Mouse (Mus musculus) CH12.LX (cell line): ENCODE results near the gene Dalrd3. TPM values are rescaled to one million over a fixed set of nuclear protein-coding genes. Genes with fewer than 3 reads are reported as not detected.

Source experiments
- DNase-seq: peaks from one replicate; pipeline ENCODE4 v3.0.0-alpha.2; 2013; ENCODE audit errors: extremely low read depth
- H3K27ac ChIP-seq: 2 replicates; pipeline ENCODE4 v1.5.1; 2012; ENCODE audit warnings: low read depth, mild to moderate bottlenecking, control low read depth, moderate library complexity; ENCODE audit not compliant: insufficient read depth
- H3K27me3 ChIP-seq: replicated peaks from 2 replicates; pipeline ENCODE3; 2012; ENCODE audit warnings: inconsistent platforms
- H3K36me3 ChIP-seq, 2 experiments: replicated peaks in 1 of 2; 2 replicates each; pipeline versions ENCODE3 to v1.6.1; 2012; ENCODE audit warnings: inconsistent platforms in 1 of 2, low read length in 1 of 2, mild to moderate bottlenecking in 1 of 2, mixed read lengths in 1 of 2, moderate library complexity in 1 of 2; ENCODE audit not compliant: control insufficient read depth in 1 of 2, insufficient read depth in 1 of 2
- H3K4me1 ChIP-seq, 2 experiments: 2 replicates each; pipeline ENCODE4 v1.6.1; 2012; ENCODE audit warnings: inconsistent platforms in 1 of 2, moderate library complexity in 1 of 2; ENCODE audit not compliant: insufficient read depth in 2 of 2, control insufficient read depth in 1 of 2
- H3K4me2 ChIP-seq: 2 replicates; pipeline ENCODE4 v1.6.1; 2012; ENCODE audit warnings: low read depth, mild to moderate bottlenecking, control low read depth; ENCODE audit not compliant: poor library complexity, insufficient read depth, severe bottlenecking
- H3K4me3 ChIP-seq, 3 experiments: fragments of 150-350 bp in 1 of 3; sonication (generic) in 1 of 3; replicated peaks in 1 of 3; 2 replicates each; pipeline versions ENCODE3 to v1.5.1; 2011 to 2012; ENCODE audit warnings: low read depth in 2 of 3, low read length in 2 of 3, mild to moderate bottlenecking in 2 of 3, moderate library complexity in 2 of 3, control low read depth in 1 of 3, improper control_type of control experiment in 1 of 3, inconsistent platforms in 1 of 3, mixed read lengths in 1 of 3; ENCODE audit not compliant: poor library complexity in 1 of 3
- H3K79me2 ChIP-seq: replicated peaks from 2 replicates; pipeline ENCODE4 v1.6.1; 2012; ENCODE audit warnings: mild to moderate bottlenecking, moderate library complexity; ENCODE audit not compliant: control insufficient read depth, poor library complexity, insufficient read depth, severe bottlenecking; ENCODE audit errors: extremely low read depth
- H3K9ac ChIP-seq: 2 replicates; pipeline ENCODE4 v1.6.1; 2012; ENCODE audit warnings: low read depth, mild to moderate bottlenecking, control low read depth, moderate library complexity; ENCODE audit not compliant: insufficient read depth
- H3K9me3 ChIP-seq: replicated peaks from 2 replicates; pipeline ENCODE3; 2012; ENCODE audit warnings: low read length, inconsistent platforms, mixed read lengths
- BHLHE40 ChIP-seq: IDR thresholded peaks from 2 replicates; pipeline ENCODE4 v1.6.1; 2011; ENCODE audit warnings: mild to moderate bottlenecking, low read depth, low read length, improper control_type of control experiment
- CHD2 ChIP-seq: IDR thresholded peaks from 2 replicates; pipeline ENCODE4 v1.6.1; 2011; ENCODE audit warnings: low read length, improper control_type of control experiment
- E2F4 ChIP-seq: IDR thresholded peaks from 2 replicates; pipeline ENCODE4 v1.6.1; 2011; ENCODE audit warnings: low read depth, low read length, improper control_type of control experiment; ENCODE audit not compliant: insufficient replicate concordance
- EP300 ChIP-seq: IDR thresholded peaks from 2 replicates; pipeline ENCODE4 v1.6.1; 2011; ENCODE audit warnings: low read length, improper control_type of control experiment
- GABPA ChIP-seq: IDR thresholded peaks from 2 replicates; pipeline ENCODE4 v1.6.1; 2012; ENCODE audit warnings: low read depth, low read length, improper control_type of control experiment, inconsistent platforms; ENCODE audit not compliant: insufficient replicate concordance
- KAT2A ChIP-seq: IDR thresholded peaks from 2 replicates; pipeline ENCODE4 v1.6.1; 2012; ENCODE audit warnings: low read length, improper control_type of control experiment, inconsistent platforms; ENCODE audit not compliant: insufficient replicate concordance
- MAX ChIP-seq: IDR thresholded peaks from 2 replicates; pipeline ENCODE4 v1.6.1; 2011; ENCODE audit warnings: low read length, improper control_type of control experiment
- MAZ ChIP-seq: IDR thresholded peaks from 2 replicates; pipeline ENCODE4 v1.6.1; 2012; ENCODE audit warnings: low read depth, mild to moderate bottlenecking, inconsistent platforms, low read length, improper control_type of control experiment, moderate library complexity
- MXI1 ChIP-seq: IDR thresholded peaks from 2 replicates; pipeline ENCODE4 v1.6.1; 2011; ENCODE audit warnings: mild to moderate bottlenecking, low read depth, low read length, improper control_type of control experiment
- MYC ChIP-seq: IDR thresholded peaks from 2 replicates; pipeline ENCODE4 v1.6.1; 2011; ENCODE audit warnings: low read depth, mild to moderate bottlenecking, improper control_type of control experiment, low read length
- NELFE ChIP-seq: IDR thresholded peaks from 2 replicates; pipeline ENCODE4 v1.6.1; 2011; ENCODE audit warnings: low read depth, low read length, improper control_type of control experiment
- NRF1 ChIP-seq: IDR thresholded peaks from 2 replicates; pipeline ENCODE4 v1.6.1; 2014; ENCODE audit warnings: low read depth, mild to moderate bottlenecking, inconsistent platforms, low read length, improper control_type of control experiment, moderate library complexity
- POLR2A ChIP-seq: IDR thresholded peaks from 2 replicates; pipeline ENCODE4 v1.6.1; 2011; ENCODE audit warnings: low read depth, mild to moderate bottlenecking, improper control_type of control experiment, low read length
- RAD21 ChIP-seq: IDR thresholded peaks from 2 replicates; pipeline ENCODE4 v1.6.1; 2011; ENCODE audit warnings: low read depth, mild to moderate bottlenecking, low read length, improper control_type of control experiment, moderate library complexity
- SIN3A ChIP-seq: IDR thresholded peaks from 2 replicates; pipeline ENCODE4 v1.6.1; 2012; ENCODE audit warnings: low read length, improper control_type of control experiment, inconsistent platforms
- TCF12 ChIP-seq: IDR thresholded peaks from 2 replicates; pipeline ENCODE4 v1.6.1; 2014; ENCODE audit warnings: low read depth, mild to moderate bottlenecking, inconsistent platforms, low read length, improper control_type of control experiment
- ZMIZ1 ChIP-seq: IDR thresholded peaks from 2 replicates; pipeline ENCODE4 v1.6.1; 2012; ENCODE audit warnings: low read depth, mild to moderate bottlenecking, inconsistent platforms, low read length, improper control_type of control experiment
- ZNF384 ChIP-seq: IDR thresholded peaks from 2 replicates; pipeline ENCODE4 v1.6.1; 2012; ENCODE audit warnings: low read depth, low read length, improper control_type of control experiment, inconsistent platforms
- dilution Hi-C: fragments of 300-500 bp; cut with MboI; formaldehyde crosslinking; loops from 2 replicates; pipeline ENCODE4 v1.14.3; 2020; ENCODE audit warnings: low sequenced_read_pairs; ENCODE audit not compliant: extremely low pct_unique_long_range_greater_than_20kb, extremely low pct_ligation_motif_present
- in situ Hi-C: fragments of 300-500 bp; cut with MboI; formaldehyde crosslinking; loops from 3 replicates; pipeline ENCODE4 v1.14.3; 2019; ENCODE audit warnings: low sequenced_read_pairs, low pct_ligation_motif_present, low pct_unique_long_range_greater_than_20kb, mixed read lengths
- polyA plus RNA-seq: library from polyadenylated mRNA; unstranded; fragments of >175 nt; gene quantifications from 2 replicates; pipeline ENCODE4 v1.2.1, GENCODE M21; 2012; ENCODE audit warnings: low read depth; ENCODE audit not compliant: insufficient read length
- total RNA-seq, 2 experiments: library from RNA; depleted of rRNA; stranded (reverse); fragments of 300-350 nt in 1 of 2; fragments of >200 nt in 1 of 2; gene quantifications; 2 replicates each; pipeline ENCODE4 v1.2.3; 2012 to 2014

The Dalrd3 gene
- total and polyA plus RNA-seq, 3 experiments: 52.6 to 114 (median 110) TPM

DNA sequence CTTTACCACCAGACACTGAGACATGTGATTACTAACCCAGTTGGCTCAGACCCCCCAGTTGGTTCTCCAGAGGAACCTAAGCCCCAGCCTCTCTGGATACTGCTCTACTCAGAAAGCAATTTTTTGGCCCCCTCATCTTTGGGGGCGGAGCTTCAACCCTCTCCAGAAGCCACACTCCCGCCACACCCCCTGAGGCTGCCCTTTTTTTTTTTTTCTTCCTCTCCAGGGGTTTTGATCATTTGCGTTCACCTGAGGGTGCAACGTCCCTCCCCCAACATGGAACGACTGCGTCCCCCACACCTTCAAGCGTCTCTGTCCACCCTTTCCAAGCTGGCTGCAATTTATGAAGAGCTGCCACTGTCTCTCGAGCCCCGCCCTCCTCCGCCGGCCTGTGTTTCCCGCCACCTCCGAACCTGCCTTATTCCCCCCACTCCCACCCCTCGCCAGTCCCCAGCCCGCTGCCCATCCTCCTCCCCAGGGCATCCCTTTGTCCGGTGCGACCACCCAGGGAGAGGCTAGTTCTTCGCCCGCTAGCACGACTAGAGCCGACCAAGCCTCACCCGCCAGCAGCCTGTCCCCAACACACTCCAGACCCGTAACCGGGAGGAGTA lies 8.4 kb downstream of the Dalrd3 start:
- no peaks in the 10 kb centered on the region for H3K9me3 ChIP-seq
- H3K9ac ChIP-seq: peak overlapping the region; percentile 69
- H3K4me2 ChIP-seq: peak overlapping the region; percentile 17; the same call in 1 of the 2 replicates
- no peaks in the 10 kb centered on the region for H3K27me3 ChIP-seq
- peak; percentile 43 for DNase-seq
- dilution Hi-C loops: no loop called here
- H3K27ac ChIP-seq: 0 out of 2 replicates have a peak overlapping the region, but pooled peaks have one; percentile 16
- peak overlapping the region; percentile 50 to 67 (median 59) for H3K4me3 ChIP-seq
- in situ Hi-C loops: no loop called here
- peaks cover 40 to 94% of the 10 kb centered on the region in 2 experiments for H3K36me3 ChIP-seq
- TF ChIP-seq ZNF384 (peak; percentile 78), MXI1 (peak; percentile 16; the same call in 1 of the 2 replicates), RAD21 (no peak)
- TF ChIP-seq, all 38 proteins: peak for 2
- Histone ChIP-seq H3K4me1 (peaks cover 7 to 37% of the 10 kb centered on the region in 2 experiments; a peak in 3 of 4 replicates), H3K79me2 (no peaks in the 10 kb centered on the region)

DNA sequence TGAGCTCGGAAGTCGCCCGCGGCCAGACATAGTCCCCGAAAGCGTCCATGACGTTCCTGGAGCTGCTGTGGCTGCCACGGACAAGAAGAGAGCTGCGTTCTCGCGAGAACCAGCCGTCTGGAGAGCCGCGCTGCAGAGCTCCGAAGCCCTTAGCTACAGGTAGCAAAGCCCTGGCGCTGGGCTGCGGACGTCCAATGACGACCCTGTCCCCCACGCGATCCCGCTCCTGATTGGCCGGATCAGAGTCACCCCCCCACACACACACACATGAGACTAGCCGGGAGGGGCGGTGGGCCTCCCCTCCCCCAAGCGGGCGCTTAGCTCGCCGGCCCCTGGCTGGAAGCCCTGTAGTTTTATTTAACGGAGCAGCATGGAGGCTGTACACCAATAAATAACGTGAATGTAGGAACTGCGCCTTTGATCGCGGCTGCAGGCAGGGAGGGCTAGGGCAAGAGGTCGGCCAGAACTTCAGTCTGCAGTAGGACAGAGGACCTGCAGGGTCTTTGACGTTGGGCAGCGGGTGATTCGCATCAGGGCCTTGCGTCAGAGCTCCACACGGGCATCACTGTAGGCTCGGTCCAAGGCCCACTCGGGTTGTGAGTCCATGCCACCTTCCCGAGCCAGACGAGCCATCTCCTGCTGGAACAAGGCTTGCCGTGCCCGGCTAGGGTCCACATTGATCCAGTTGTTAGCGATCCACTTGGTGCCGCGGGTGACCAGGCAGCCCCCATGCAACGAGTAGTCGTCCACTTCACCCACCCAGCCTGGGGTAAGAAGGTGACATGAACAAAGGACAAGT lies 9.1 kb downstream of the Dalrd3 start, which contains the start of gene Wdr6:
TSS of gene Wdr6 (minus strand) at position 195 of the 799 bp plus-strand sequence.
- dilution Hi-C loops: no loop called here
- peaks cover 36 to 94% of the 10 kb centered on the region in 2 experiments for H3K36me3 ChIP-seq
- H3K4me1 ChIP-seq: peaks cover 9 to 40% of the 10 kb centered on the region in 2 experiments
- H3K9me3 ChIP-seq: no peaks in the 10 kb centered on the region
- H3K27me3 ChIP-seq: no peaks in the 10 kb centered on the region
- H3K27ac ChIP-seq: peak within 1 kb of the TSS; percentile 16; the same call in 1 of the 2 replicates
- peak within 1 kb of the TSS; percentile 17; the same call in 1 of the 2 replicates for H3K4me2 ChIP-seq
- peak; percentile 80 for DNase-seq
- peak within 1 kb of the TSS; percentile 50 to 67 (median 59) for H3K4me3 ChIP-seq
- TF ChIP-seq MXI1: peak; percentile 54; the same call in 1 of the 2 replicates
- peak; percentile 33; the same call in 1 of the 2 replicates for TF ChIP-seq ZMIZ1
- TF ChIP-seq NELFE: peak; percentile 31; the same call in 1 of the 2 replicates
- TF ChIP-seq MYC: no peak
- TF ChIP-seq TCF12: peak; percentile 39; the same call in 1 of the 2 replicates
- peak; percentile 33; the same call in 1 of the 2 replicates for TF ChIP-seq NRF1
- TF ChIP-seq MAZ: peak; percentile 71; the same call in 1 of the 2 replicates
- TF ChIP-seq KAT2A: no peak
- peak; percentile 70 for TF ChIP-seq POLR2A
- TF ChIP-seq MAX: no peak
- no peak for TF ChIP-seq GABPA
- TF ChIP-seq BHLHE40: 0 out of 2 replicates have a peak, but pooled peaks have one; percentile 23
- no peak for TF ChIP-seq EP300
- TF ChIP-seq SIN3A: peak; percentile 29; the same call in 1 of the 2 replicates
- peak; percentile 99 for TF ChIP-seq CHD2
- no peak for TF ChIP-seq E2F4
- in situ Hi-C loops: no loop called here
- H3K9ac ChIP-seq: peak within 1 kb of the TSS; percentile 69
- H3K79me2 ChIP-seq: no peaks in the 10 kb centered on the region
